Mouse (Mus musculus) olfactory bulb, adult 2 months (tissue): ENCODE measurements around the gene Olfml2b.

Experiments
- CTCF ChIP-seq: fragments of 200-500 bp; IDR thresholded peaks from 2 replicates; pipeline ENCODE4 v1.5.1; 2012; ENCODE audit warnings: low read depth, mild to moderate bottlenecking, low read length, moderate library complexity; ENCODE audit not compliant: insufficient read depth
- POLR2A ChIP-seq: fragments of 200-500 bp; IDR thresholded peaks from 2 replicates; pipeline ENCODE4 v1.6.1; 2012; ENCODE audit warnings: mild to moderate bottlenecking, low read depth, low read length, moderate library complexity; ENCODE audit not compliant: insufficient read depth

DNA sequence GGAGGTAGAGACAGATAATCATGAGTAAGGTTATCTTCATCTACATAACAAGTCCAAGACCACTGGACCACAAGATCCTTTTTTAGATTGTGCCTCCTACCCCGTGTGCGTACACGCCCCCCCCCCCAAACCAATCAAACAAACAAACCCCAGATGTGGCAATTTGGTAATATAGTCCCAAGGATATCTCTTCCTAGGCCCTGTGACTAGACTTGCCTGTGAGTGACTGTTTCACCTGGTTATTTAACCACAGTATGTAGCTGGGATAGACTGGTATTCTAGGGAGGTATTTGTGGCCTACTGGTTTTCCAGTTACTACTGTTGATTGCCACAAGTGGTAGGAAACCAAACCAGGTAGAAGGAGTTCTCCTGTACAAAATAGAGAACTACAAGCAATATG, 33.6 kb upstream of the Olfml2b start:
- TF ChIP-seq POLR2A (no peak), CTCF (no peak)
